Mouse (Mus musculus): ENCODE data around the gene Dnajb8. TPM values are rescaled to one million over a fixed set of nuclear protein-coding genes. Genes with fewer than 3 reads are reported as not detected.

Dnajb8 gene
- total RNA-seq (2022) = not detected

DNA sequence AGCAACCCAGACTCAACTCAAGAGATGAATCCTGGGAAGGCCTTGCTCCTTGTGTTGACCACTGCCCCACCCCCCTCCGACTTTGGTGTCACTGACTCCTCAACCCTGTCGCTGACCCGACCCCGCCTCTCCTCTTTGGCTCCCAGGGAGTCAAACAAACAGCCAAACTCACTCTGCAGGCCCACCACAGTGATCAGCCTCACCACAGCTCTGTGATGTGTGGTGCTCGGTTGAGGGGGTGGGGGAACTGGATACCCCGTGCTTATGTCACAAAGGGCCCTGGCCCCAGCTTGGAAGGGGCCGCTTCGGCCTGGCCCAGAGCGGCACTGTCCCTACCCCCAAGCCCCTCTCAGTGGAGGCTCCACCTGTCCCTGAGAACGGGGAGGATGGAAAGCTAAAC, at the start of gene Dnajb8:
Dnajb8 (plus strand) TSS at position 301 of the 400 bp plus-strand sequence.
- DNase-seq = no peak

DNA sequence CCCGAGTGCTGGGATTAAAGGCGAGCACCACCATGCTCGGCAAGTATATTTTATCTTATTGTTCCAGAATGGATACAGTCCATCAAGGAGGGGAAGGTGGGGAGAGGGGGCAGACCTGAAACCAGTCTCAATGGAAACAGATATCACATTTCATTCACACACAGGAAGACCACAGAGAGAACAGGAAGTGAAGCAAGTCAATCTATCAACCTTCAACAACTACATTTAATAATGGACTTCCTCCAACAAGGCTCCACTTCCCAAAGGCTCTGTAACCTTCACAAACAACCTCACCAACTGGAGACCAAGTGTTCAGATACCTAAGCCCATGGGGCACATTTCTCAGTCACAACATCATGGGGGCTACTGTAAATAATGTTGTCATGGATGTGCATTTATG, 47.9 kb upstream of the Dnajb8 start:
- no peak for DNase-seq

DNA sequence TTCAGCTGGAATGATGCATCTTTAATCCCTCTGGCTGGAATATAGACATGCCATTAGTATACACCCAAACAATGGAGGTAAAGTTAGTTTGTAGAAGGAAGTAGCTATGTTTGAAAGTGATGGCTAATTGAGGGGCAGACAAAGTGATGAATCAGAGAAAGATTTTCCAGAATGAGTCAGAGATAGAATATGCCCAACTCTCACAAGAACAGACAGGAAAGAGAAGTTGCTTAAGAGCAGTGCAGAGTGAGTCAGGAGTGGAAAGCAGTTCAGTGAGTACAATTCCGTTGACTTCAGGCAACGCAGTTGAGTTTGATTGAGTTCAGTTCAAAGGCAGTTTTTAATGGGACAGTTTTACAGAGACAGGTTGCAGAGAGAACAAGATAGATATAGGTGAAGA, 47.4 kb upstream of the Dnajb8 start:
- DNase-seq = no peak

DNA sequence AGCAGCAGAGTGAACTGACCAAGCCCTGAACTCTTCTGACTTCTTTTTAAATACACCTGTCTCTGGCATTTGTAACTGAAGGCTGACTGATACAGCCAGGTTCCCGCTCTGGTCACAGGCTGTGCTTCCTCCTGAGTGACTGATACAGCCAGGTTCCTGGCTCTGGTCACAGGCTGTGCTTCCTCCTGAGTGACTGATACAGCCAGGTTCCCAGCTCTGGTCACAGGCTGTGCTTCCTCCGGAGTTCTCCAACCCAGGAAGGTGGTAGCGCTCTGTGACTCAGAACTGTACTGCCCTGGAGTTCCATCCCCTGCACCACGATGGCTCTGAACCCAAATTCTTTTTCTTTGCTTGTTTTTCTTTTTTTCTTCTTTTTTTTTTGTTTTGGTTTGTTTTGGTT, 37.4 kb upstream of the Dnajb8 start:
- DNase-seq = no peak

DNA sequence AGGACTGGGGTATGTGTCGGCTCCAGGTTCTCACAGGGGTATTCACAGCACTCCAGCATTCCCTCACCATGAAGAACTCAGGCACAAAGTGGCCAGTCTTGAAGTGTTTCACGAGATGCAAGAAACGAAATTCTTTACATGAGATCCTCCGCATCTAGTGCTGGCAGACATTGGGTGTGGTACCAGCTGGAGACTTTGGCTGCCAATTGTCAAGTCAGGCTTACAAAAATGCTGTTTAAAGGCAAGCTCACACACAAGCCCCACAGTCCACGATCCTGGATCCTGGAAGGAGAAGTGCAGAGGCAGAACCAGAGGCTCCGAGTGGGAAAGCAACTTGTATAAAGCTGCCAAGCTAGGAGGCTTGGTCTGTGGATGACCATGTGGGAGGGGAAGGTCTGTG, 33.9 kb upstream of the Dnajb8 start:
- DNase-seq = no peak

DNA sequence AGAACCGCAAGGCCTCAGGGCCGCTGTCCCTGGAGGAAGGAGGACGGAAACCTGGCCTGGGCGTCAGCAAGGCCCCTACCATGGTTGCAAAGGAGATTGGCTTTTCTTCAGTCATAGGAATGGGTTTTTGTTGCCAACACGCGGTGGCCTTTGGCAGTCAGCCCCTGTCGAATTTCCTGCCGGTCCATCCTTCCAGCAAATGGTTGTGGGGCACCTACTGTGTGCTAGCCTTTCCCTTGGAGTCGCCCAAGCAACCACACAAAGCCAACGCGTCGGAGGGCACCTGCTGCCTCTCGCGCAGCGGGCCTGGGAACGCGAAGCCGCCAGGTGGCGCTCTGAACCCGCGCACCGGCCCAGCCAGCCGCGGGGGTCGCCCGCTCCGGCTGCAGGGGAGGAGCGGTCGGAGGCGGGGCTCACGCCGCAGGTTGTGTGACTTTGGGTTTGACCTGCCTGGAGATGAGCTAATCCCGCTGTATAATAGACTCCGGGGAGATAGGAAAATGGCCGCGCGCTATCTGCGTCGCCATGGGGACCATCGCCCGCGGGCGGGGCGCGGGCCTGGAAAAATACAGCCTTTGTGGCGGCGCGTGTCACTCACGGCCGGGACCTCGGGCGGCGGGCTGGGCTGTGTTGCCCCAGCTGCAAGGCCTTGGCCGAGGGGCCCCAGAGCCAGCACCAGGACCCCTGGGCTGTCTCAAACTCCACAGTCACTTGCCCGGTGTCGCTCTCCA, 32.6 kb upstream of the Dnajb8 start:
- DNase-seq = peak; percentile 80

DNA sequence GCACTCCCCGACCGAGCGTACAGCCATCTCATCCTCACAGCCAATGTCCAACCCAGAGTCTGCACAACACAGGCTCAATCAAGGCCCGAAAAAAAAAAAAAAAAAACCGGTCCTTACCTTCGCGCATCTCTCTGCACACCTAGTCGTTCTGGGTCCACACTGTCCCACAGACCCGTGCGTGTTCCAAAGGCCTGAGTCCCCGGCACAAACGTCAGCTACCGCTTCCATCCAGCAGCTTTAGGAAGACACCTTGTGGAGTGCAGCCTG, 32.1 kb upstream of the Dnajb8 start:
- DNase-seq = no peak

DNA sequence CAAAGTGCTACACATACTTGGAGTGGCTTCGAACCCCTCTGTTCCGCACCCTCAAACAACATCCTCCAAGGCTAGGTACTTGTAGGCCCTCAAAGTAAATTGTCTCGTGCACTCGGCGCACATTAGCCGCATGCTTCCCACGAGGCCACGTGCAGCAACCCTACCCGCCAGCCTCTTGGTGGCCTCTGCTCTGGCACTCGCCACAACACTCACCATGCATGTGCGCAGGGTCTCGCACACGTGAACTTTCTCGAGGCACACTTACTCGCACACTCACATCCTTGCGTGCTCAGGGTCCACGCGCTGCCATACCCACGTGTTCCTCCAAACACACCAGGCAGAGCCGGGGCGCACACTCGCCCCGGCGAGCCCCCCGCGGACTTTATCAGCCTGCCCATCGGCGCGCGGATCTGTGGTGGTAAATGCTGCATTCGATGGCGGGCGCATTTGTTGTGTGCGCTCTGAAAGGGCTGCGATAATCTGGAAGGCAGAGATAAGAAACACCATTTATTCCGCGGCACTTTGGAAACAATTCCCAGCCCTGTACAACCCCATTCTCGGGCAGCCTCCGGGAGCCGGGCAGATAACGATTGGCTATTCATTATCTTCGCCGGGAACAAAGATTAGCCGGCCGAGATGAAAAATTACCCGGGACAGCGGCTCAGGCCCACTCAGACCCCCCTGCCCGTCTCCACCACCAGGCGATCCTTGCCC, 31.6 kb upstream of the Dnajb8 start:
- no peak for DNase-seq

DNA sequence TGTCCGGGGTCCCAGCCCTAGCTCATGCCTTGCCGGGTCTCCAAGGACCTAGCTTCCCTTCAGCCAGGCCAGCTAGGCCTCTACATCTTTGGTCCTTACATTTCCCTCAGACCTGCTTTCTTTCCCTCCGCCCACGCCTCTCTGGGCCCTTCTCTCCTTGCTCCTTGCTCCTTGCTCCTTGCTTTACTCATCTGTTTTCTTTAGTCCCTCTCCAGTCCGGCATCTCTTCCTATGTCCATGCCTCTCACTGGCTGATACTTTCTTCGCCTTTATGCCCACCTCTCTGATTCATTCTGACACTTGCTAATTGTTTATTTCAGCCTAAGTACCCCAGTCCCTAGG, 31.1 kb upstream of the Dnajb8 start:
- no peak for DNase-seq

DNA sequence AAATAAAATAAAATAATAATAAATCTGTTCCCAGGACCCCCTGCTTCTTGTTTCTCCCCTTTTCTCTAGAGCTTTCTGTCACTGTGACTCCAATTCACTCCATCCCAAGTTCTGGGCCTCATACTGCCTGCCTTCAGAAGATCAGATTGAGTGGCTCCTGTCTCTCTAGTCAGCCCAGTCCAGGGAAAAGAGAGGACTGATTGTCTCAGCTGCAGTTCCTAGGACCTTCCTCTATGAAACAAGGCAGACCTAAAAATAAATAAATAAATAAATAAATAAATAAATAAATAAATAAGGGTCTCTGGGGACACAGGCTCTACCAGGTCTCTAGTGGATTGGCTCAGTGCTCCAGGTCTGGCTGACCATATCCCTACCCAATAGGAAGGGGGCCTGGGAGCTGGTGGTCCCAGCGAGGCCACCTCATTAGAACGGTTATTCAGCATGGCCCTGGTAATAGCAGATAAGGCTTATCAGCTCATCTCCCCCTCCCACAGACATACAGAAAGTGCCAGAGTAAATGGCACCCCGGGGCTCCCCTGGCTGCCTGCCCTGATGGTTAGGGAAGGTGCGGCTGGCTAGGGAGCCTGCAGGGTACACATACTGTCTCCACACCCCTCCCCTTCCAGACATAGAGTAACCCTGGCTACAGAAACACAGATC, 30.5 kb upstream of the Dnajb8 start:
- DNase-seq = no peak

DNA sequence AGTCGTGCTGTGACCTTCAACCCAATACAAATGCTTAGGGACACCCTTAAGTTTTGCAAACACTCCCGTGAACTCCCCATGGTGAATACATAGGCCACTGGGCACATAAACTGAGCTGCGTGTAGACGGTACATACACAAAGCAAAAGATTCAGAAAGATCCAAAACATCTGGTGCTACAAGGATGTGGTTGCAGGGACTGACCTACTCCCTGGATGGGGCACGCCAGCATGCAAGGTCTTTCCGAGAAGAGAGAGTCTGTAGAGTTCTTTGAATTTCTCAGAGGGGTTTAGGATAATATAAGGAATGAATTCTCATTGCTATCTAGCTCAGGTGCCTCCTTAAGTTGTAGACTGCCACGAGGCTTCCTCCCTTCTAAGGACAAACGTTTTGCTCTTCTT, 29.3 kb upstream of the Dnajb8 start:
- DNase-seq = no peak

DNA sequence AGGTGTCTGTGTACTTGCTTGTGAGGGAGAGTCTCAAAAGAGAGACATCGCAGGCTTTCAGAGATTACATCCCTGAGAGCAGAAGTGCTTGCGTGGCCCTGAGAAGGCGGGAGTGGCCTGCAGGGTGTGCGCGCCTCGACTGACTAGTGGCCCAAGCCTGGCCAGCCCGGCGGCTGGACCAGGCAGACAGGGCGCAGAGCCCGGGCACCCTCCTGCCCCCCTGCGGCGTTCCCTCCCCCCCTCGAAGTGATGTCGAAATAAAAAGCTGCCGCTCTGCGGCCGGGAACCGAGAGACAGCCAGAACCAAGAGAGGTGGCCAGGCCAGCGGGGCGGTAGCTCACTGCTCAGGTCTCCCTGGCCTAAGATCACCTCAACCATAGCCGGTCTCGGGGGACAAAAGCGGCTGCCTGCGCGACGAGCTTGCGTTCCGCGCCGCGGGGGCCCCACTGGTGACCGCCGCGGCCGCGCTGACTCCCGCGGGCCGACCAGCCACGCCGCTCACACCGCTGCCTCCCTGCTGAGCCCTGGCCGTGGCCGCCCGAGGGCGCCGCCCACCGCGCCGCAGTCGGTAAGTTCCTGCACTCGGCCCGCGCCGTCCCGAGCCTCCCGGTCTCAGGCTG, 28.5 kb upstream of the Dnajb8 start, which contains the start of gene Gata2:
Gata2 (plus strand) TSS at position 459 of the 620 bp plus-strand sequence.
- no peak for DNase-seq

DNA sequence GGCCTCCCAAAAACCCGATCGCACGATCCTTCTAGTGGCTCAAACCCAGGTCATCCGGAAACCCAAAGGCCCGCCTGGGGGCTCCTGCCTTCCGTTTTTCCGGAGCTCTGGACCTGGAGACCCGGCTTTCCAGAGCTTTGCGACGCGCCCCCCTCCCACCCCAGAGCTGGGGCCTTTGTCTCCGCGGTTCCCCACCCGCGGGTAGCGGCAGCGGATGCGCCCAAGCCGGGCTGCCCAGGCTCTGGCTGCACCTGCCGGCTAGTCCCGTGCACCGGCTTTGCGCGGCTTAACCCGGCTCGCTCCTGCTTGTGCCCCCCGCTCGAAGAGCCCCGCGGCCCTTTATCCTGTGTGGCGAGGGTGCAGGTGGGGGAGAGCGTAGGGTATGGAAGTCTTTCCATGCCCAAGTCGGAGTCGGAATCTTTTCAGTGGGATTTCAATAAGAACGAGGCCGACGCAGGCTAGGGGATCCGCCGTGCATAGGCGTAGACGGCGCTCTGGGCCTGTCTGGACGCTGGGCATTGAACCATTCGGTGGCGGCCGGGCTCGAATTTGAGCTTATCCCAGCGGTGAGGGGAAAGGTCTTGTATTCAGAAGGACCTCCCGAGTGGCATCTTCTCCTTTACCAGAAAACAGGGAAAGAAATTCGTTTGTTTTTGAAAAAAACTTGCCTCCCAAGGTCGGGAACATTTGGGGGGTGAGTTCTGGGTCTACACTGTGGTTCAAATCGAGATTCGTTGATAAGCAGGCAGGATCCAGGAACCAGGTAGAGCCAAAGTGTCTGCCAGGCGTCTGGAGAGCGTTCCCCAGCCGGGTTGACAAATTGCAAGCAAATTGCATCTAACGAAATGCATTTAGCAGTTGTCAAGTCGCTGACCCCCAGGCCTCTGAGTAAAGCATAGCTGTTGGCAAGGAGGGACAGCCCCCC, 27.8 kb upstream of the Dnajb8 start:
- DNase-seq = no peak

DNA sequence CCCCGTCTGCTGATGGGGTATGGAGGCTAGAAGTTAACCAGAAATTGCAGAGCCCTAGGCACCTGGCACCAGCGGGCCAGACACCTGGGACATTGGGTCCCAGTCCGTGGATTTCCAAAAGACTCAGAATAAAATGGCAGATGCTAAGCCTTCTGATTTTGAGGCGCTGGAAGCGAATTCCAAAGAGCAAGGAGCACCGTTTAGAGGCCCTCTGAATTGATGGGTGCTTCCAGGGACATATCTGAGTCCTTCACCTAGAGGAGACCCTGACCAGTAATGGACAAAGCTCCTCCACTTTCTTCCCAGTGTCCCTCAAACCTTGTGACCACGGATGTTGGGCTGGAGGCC, 27.1 kb upstream of the Dnajb8 start:
- no peak for DNase-seq

DNA sequence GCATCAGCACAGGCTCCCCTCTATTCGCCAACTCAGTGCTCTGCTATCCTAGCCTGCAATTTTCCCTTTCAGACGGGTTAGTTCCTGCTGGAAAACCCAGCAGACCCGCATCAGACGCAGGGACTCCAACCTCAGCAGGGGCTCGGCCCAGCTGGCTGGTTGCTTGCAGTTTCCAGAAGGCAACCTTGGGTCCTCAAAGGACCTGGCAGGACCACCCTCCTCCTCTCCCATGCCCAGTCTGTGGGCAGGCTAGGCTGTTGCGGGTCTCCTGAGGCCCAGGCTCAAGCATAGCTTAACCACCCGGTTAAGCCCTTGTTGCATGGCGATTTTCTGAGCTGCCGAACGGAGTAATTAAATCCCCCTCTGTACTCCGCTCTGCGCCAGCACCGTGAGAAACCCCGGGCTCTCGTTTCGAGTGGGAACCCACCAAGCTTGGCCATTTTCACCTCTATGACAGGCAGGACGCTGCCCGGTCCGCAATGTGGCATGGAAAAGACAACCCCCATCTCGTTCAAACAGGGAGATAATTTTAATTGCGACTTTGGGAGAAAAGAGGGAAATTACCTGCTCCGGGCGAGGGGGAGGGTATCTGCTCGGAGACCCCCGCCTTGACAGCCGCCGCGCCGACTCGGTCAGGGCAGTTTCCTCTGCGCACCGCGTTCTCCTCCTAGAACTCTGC, 25.9 kb upstream of the Dnajb8 start:
- DNase-seq = no peak

DNA sequence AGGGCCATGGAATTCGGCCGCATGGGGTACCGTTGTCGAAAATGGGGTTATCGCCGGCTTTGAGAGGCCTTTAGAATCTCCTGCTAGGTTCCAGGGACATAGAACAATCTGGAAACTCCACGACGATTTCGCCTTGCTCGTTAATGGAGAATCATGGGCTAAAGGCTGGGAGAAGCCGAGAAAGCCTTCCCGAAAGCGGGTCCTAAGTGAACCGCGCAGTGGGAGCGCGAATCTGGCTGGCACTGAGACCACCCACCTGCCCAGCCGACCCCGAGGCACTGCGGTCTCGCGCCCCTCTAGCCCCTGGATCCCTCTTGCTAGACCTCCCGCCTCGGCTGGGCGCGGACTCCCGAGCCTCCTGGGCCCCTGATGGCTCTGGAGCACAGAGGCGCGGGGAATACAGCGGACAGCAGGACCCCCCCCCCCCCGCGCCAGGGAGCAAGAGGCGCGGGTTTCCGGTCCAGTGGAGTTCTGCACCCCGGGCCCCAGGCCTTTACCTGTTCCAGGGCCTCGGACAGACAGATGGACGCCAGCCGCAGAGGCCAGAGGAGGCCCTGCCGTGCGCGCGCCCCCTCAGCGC, 25.2 kb upstream of the Dnajb8 start:
- no peak for DNase-seq

DNA sequence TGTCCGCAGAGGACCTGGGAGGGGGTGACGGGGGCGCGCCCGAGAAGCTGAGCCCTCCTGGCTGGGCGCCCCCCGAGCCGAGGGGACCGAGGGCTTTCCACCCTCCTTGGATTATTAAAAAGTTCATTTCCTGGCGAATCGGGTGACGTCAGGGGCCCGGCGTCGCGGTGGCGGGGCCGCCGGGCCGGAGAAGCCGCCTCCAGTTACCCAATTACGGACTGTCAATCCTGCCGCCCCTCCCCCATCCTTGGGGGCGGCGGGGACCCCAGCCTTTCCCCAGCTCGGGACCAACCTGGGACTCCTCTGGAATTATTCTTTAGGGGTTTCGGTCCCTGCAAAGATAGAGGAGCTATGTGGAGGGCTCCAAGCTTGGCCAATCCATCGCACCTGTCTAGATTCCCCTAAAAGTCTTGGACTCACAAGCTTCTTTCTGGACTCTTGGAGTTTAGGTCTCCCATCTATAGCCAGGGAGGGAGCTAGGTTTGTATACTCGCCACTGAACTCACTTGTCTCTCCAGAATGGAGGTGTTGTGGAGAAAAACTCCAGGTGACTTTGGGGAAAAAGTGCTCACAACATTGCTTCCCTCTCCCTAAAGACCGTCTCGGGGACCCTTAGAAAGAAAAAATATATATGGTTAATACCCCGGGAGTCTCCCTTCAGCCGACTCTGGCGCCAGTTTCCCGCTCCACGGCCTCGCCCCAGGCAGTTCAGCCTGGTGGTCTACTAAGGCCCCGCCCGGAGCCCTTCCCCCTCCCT, 24.6 kb upstream of the Dnajb8 start:
- DNase-seq = no peak

DNA sequence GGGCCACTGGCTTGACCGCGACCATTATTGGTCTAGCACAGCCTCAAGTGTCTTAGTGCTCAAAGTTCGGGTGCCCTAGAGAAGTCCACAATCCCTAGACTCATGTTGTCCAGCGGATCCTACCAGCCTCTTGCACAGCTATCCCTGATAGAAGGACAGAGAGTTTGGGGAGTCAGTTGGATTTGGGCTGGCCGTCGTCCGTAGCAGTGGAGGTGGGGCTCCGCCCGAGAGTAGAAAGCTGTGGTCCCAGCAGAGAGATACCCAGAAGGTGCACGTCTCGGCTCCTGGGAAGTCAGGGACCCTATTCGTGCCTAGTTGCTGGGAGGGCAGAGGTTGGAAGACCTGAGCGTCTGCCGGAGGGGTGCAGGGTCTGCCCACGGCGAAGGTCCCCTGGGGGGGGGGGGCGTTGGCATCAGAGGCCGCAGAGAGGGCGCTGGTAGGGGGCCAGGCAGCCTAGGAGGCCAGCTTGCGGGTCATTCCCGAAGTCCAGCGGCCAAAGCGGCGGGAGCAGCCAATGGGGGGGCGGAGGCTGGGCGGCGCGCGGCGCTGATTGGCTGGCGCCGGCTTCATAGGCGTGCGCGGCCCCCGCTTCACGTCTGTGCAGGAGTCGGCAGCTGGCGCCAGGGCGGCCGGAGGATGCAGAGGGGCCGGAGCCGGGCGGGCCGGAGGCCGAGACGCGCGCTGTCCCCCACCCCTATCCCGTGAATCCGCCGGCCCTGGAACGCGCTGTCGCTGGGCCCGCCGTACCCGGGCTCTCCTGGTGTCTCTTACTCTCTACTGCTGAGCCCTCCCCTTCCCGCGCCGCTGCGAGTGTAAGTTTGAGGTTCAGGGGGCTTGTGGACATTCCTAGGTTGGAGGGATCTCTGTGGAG, 23.8 kb upstream of the Dnajb8 start:
- DNase-seq = peak; percentile 76

DNA sequence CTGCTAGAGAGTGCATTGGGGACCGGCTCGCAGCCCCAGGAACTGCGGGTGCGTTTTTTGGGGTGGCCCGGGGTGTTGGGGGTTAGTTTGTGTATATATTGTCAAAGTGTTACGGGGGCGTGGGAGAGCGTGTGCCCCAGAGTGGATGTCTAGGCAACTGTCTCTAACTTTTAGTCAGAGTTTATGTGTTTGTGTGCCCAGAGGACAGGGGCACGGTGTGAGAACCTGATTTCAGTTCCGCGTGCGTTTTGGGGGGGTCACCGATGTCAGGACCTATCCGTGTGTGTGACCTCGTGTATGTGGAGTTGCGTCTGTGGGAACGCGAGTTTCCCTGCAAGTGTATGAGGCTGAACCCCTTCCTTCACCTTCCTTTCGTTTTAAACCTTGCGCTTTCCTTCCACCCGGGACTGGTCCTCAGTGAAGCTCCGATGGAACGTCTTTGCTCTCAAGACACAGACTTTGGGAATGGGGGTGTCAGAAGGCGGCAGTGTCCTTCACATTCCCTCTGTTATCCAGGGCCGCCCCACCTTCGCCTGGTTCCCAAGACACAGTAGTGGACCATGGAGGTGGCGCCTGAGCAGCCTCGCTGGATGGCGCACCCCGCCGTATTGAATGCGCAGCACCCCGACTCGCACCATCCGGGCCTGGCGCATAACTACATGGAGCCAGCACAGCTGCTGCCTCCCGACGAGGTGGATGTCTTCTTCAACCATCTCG, 22.9 kb upstream of the Dnajb8 start:
- DNase-seq = no peak
